Mouse (Mus musculus): ENCODE measurements around the gene Nploc4. TPM values are rescaled to one million over a fixed set of nuclear protein-coding genes. Genes with fewer than 3 reads are reported as not detected.

Gene Nploc4
- polyA plus RNA-seq, 1 experiment from 2014 or later: 19.0 TPM

DNA sequence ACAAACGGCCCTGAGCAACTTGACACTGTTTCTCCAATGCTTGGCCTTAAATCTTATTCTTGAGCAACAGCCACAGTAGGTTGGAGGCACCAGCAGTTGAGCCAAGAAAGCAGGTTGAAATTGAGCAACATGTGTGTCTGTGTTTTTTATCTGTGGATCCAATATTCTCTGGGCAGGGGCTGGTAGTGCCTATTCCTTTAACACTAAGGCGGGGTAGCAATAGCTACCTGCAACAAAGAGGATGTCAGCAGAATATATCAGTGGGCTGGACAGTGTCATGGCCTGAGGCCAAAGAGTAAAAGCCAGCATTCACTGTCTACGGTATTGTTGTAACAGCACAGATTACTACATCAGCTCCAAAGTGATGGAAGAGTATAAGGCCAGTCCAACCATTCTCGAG lies 41.8 kb downstream of the Nploc4 start:
- Histone ChIP-seq H3K4me2 (ENCODE audit: low read depth, low read length) (no peak overlapping the region), H3K9me3 (replicated peaks; ENCODE audit: control insufficient read depth, low read length) (no peaks in the 10 kb centered on the region), H3K36me3 (ENCODE audit: control insufficient read depth, insufficient read depth) (peaks cover 30% of the 10 kb centered on the region), H3K4me1 (ENCODE audit: control insufficient read depth, low read depth, low read length) (peaks cover 20% of the 10 kb centered on the region), H3K27ac (ENCODE audit: low read length) (no peak overlapping the region), H3K27me3 (ENCODE audit: control insufficient read depth, insufficient read depth, low read depth, low read length) (no peaks in the 10 kb centered on the region), H3K9ac (ENCODE audit: low read depth, low read length) (no peak overlapping the region), H3K4me3 (ENCODE audit: low read depth, low read length) (no peak overlapping the region)
- WGBS (ENCODE audit: insufficient replicate concordance): 80% methylated on average over 4 of the region's 4 CpGs
- ATAC-seq (ENCODE audit: low read depth): no peak

DNA sequence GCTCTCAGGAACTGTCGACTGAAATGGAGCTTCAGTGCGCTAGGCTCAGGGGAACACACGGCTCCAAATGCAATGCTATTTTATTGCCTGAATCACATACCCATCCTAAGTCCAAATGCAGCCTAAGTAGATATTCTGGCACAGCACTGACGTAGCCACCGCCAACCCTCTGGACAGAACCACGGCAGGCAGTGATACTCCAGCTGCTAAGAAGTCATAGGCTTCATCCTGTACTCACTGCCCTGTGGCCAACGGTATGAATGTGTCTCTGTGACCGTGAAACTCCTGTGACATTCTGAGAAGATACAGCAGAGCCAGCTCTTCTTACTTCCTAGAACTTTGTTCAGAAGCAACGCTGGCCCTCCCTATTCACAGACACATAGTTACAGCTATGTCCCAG lies 48.9 kb downstream of the Nploc4 start:
- peaks cover 37% of the 10 kb centered on the region for H3K36me3 ChIP-seq (ENCODE audit: control insufficient read depth, insufficient read depth)

DNA sequence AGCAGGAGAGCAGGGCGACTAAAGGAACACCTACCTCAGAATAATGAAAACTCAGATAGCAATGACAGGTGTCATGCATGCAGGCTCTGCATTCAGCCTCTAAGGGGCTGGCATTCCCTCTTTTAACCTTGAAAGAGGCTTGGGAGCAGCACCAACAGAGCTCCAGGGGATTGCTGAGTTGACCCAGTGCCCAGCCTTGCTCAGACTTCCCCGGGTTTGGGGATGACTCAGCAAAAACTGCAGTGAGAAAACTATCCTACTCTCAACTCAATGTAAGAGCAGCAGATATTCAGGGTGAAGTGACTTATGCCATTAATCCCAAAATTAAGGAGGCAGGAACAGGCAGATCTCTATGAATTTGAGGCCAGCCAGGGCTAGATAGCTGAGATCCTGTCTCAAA lies 50.4 kb downstream of the Nploc4 start:
- no peak overlapping the region for H3K27ac ChIP-seq (ENCODE audit: low read length)
- H3K4me2 ChIP-seq (ENCODE audit: low read depth, low read length): no peak overlapping the region
- H3K4me3 ChIP-seq (ENCODE audit: low read depth, low read length): no peak overlapping the region
- H3K36me3 ChIP-seq (ENCODE audit: control insufficient read depth, insufficient read depth): peaks cover 41% of the 10 kb centered on the region
- WGBS (ENCODE audit: insufficient replicate concordance): 45% methylated on average over 2 of the region's 2 CpGs
- ATAC-seq (ENCODE audit: low read depth): no peak
- H3K9ac ChIP-seq (ENCODE audit: low read depth, low read length): no peak overlapping the region
- H3K27me3 ChIP-seq (ENCODE audit: control insufficient read depth, insufficient read depth, low read depth, low read length): no peaks in the 10 kb centered on the region
- no peaks in the 10 kb centered on the region for H3K9me3 ChIP-seq (replicated peaks; ENCODE audit: control insufficient read depth, low read length)
- H3K4me1 ChIP-seq (ENCODE audit: control insufficient read depth, low read depth, low read length): peaks cover 2% of the 10 kb centered on the region

More for the DNA sequence above, 48.9 kb downstream of the Nploc4 start:
- ATAC-seq (ENCODE audit: low read depth): no peak
- 85% methylated on average over 9 of the region's 9 CpGs for WGBS (ENCODE audit: insufficient replicate concordance)
- Histone ChIP-seq H3K27me3 (ENCODE audit: control insufficient read depth, insufficient read depth, low read depth, low read length) (no peaks in the 10 kb centered on the region), H3K4me3 (ENCODE audit: low read depth, low read length) (no peak overlapping the region), H3K27ac (ENCODE audit: low read length) (no peak overlapping the region), H3K4me2 (ENCODE audit: low read depth, low read length) (no peak overlapping the region), H3K9ac (ENCODE audit: low read depth, low read length) (no peak overlapping the region), H3K4me1 (ENCODE audit: control insufficient read depth, low read depth, low read length) (peaks cover 2% of the 10 kb centered on the region), H3K9me3 (replicated peaks; ENCODE audit: control insufficient read depth, low read length) (no peaks in the 10 kb centered on the region)

DNA sequence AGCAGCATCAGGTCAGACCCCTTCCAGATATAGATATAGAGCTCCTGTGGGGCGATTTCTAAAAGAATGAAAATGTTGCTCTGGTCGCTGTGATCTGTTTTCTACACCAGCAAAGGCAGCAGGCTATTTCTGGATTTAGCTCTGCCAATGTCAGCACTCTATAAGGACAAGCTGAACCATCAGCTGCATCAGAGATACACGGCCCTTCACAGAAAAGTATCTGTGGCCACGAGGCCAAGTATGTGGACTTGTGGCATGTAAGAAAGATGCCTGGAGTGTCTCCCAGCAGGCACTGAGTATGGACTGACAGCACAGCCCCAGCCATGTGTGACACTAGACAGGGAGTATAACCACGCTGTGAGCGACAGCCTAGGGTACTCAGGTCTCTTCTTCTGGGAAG lies 50.9 kb downstream of the Nploc4 start:
- H3K36me3 ChIP-seq (ENCODE audit: control insufficient read depth, insufficient read depth): peaks cover 47% of the 10 kb centered on the region
- WGBS (ENCODE audit: insufficient replicate concordance): 84% methylated on average over 6 of the region's 6 CpGs
- no peaks in the 10 kb centered on the region for H3K9me3 ChIP-seq (replicated peaks; ENCODE audit: control insufficient read depth, low read length)
- H3K9ac ChIP-seq (ENCODE audit: low read depth, low read length): no peak overlapping the region
- H3K27me3 ChIP-seq (ENCODE audit: control insufficient read depth, insufficient read depth, low read depth, low read length): no peaks in the 10 kb centered on the region
- H3K4me3 ChIP-seq (ENCODE audit: low read depth, low read length): no peak overlapping the region
- H3K4me2 ChIP-seq (ENCODE audit: low read depth, low read length): no peak overlapping the region
- peaks cover 2% of the 10 kb centered on the region for H3K4me1 ChIP-seq (ENCODE audit: control insufficient read depth, low read depth, low read length)
- no peak overlapping the region for H3K27ac ChIP-seq (ENCODE audit: low read length)
- no peak for ATAC-seq (ENCODE audit: low read depth)

DNA sequence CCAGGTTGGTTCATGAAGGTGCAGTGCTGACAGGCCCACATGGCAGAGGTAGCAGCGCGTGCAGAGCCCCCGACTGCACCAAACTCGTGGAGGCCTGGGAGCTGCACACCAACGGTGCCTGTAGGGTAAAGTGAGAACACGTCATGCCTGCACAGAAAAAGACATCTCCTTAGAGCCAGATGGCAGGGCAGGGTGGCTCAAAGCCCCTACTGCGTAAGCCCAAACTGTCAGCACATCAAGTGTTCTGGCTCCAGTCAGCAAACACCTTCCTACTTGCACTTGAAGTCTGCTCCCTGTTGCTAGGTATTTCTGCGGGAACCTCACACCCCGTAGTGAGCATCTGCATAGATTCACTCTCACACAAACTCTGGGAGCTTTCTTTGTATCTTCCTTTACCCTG lies 55.0 kb downstream of the Nploc4 start:
- H3K27ac ChIP-seq (ENCODE audit: low read length): no peak overlapping the region
- H3K27me3 ChIP-seq (ENCODE audit: control insufficient read depth, insufficient read depth, low read depth, low read length): no peaks in the 10 kb centered on the region
- ATAC-seq (ENCODE audit: low read depth): no peak
- H3K36me3 ChIP-seq (ENCODE audit: control insufficient read depth, insufficient read depth): peaks cover 47% of the 10 kb centered on the region
- H3K9ac ChIP-seq (ENCODE audit: low read depth, low read length): no peak overlapping the region
- no peak overlapping the region for H3K4me2 ChIP-seq (ENCODE audit: low read depth, low read length)
- H3K9me3 ChIP-seq (replicated peaks; ENCODE audit: control insufficient read depth, low read length): no peaks in the 10 kb centered on the region
- no peak overlapping the region for H3K4me3 ChIP-seq (ENCODE audit: low read depth, low read length)
- H3K4me1 ChIP-seq (ENCODE audit: control insufficient read depth, low read depth, low read length): peaks cover 18% of the 10 kb centered on the region
- WGBS (ENCODE audit: insufficient replicate concordance): 89% methylated on average over 9 of the region's 9 CpGs

DNA sequence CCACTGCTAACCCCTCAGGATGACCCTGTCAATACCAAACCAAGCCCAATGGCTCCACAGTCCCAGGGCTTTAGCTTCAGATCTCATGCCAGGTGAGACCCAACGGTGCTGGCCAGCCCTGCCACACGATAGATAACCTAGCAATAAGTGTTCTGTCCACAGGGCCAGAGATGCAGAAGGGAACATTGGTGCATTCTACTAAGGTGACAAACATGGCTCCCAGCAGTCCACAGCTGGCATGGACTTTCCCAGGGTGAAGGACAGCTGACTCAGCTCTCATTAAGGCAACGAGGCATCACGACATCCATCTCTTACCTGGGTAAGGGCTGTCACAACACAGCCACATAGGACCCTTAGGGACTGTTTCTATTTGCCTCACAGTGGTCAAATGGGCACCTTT lies 56.4 kb downstream of the Nploc4 start:
- 88% methylated on average over 4 of the region's 4 CpGs for WGBS (ENCODE audit: insufficient replicate concordance)
- ATAC-seq (ENCODE audit: low read depth): no peak

DNA sequence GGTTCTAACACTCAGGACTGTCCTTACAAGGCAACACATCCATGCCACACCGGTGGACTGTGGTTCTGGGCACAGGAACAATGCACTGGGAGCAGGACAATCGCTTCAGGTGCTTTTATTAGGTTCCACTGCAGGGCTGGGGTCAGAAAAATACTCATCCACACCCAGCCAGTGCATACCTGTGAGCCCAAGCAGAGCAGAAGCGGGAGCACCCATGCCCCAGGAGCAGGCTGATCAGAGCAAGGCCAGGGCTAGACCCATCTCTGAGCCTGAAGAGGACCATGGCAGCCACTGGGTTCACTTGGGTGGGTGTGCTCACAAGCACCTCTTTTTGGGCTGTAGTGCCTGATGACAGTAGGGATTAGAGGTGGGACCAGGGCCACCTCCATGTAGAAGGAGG lies 57.2 kb downstream of the Nploc4 start:
- Histone ChIP-seq H3K4me2 (ENCODE audit: low read depth, low read length) (no peak overlapping the region), H3K9me3 (replicated peaks; ENCODE audit: control insufficient read depth, low read length) (no peaks in the 10 kb centered on the region), H3K36me3 (ENCODE audit: control insufficient read depth, insufficient read depth) (peaks cover 39% of the 10 kb centered on the region), H3K27ac (ENCODE audit: low read length) (no peak overlapping the region), H3K4me3 (ENCODE audit: low read depth, low read length) (no peak overlapping the region), H3K9ac (ENCODE audit: low read depth, low read length) (no peak overlapping the region), H3K27me3 (ENCODE audit: control insufficient read depth, insufficient read depth, low read depth, low read length) (no peaks in the 10 kb centered on the region), H3K4me1 (ENCODE audit: control insufficient read depth, low read depth, low read length) (peaks cover 19% of the 10 kb centered on the region)
- ATAC-seq (ENCODE audit: low read depth): no peak
- WGBS (ENCODE audit: insufficient replicate concordance): 79% methylated on average over 3 of the region's 3 CpGs

More for the DNA sequence above, 56.4 kb downstream of the Nploc4 start:
- Histone ChIP-seq H3K27ac (ENCODE audit: low read length) (no peak overlapping the region), H3K4me2 (ENCODE audit: low read depth, low read length) (no peak overlapping the region), H3K27me3 (ENCODE audit: control insufficient read depth, insufficient read depth, low read depth, low read length) (no peaks in the 10 kb centered on the region), H3K36me3 (ENCODE audit: control insufficient read depth, insufficient read depth) (peaks cover 39% of the 10 kb centered on the region), H3K4me3 (ENCODE audit: low read depth, low read length) (no peak overlapping the region), H3K4me1 (ENCODE audit: control insufficient read depth, low read depth, low read length) (peaks cover 19% of the 10 kb centered on the region), H3K9me3 (replicated peaks; ENCODE audit: control insufficient read depth, low read length) (no peaks in the 10 kb centered on the region), H3K9ac (ENCODE audit: low read depth, low read length) (no peak overlapping the region)

DNA sequence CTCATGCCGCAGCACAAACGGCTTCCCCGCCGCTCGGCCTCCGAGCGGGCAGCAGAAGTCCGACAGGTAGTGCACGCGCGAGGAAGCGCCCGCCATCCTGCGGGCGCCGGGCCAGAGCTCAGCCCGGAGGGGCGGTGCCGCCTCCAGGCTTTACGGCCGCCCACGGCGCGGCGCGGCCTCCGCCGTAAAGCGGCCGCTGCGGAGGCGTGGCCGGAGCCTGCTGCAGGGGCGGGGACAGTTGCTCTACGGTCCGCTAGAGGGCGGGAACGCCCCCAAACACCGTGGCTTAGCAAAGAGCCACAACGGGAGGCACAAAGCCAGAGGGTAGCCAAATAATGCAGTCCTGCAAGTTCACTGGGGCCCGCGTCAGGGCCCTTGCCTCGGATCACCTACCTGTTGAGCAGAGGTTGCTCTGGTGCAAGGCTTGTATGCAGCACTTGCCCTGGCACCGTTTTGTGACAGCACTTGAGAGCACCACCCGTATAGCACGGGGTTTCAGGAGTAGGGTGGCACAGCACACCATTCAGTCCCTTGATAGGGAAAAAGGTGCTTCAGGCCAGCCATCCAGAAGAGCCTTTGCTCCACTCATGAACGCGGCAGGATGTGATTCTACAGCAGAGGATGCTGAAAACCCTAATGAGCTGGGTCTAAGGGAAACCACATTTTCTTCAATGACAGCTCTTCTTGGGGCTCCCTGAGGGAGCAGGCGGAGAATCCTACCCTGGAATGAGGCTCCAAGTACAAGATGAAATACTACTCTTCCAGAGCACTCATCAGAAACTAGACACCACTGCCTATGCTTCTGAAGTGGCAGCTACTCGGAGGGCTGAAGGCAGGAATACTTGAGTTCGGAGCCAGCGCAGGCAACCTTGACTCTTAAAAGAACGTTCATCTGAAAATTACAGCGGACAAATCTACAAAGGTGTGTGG lies 58.6 kb downstream of the Nploc4 start, which contains the start of gene Faap100:
Gene Faap100 (minus strand): TSS at position 154 of the 930 bp plus-strand sequence.
- peak within 1 kb of the TSS; percentile 26; the same call in 1 of the 2 replicates for H3K27ac ChIP-seq (ENCODE audit: low read length)
- H3K9me3 ChIP-seq (replicated peaks; ENCODE audit: control insufficient read depth, low read length): no peaks in the 10 kb centered on the region
- ATAC-seq (ENCODE audit: low read depth): peak; percentile 92
- H3K4me2 ChIP-seq (ENCODE audit: low read depth, low read length): peak within 1 kb of the TSS; percentile 99
- peaks cover 19% of the 10 kb centered on the region for H3K4me1 ChIP-seq (ENCODE audit: control insufficient read depth, low read depth, low read length)
- peak within 1 kb of the TSS; percentile 70 for H3K9ac ChIP-seq (ENCODE audit: low read depth, low read length)
- H3K36me3 ChIP-seq (ENCODE audit: control insufficient read depth, insufficient read depth): peaks cover 26% of the 10 kb centered on the region
- peak within 1 kb of the TSS; percentile 75 for H3K4me3 ChIP-seq (ENCODE audit: low read depth, low read length)
- 10% methylated on average over 54 of the region's 54 CpGs for WGBS (ENCODE audit: insufficient replicate concordance)
- H3K27me3 ChIP-seq (ENCODE audit: control insufficient read depth, insufficient read depth, low read depth, low read length): no peaks in the 10 kb centered on the region

DNA sequence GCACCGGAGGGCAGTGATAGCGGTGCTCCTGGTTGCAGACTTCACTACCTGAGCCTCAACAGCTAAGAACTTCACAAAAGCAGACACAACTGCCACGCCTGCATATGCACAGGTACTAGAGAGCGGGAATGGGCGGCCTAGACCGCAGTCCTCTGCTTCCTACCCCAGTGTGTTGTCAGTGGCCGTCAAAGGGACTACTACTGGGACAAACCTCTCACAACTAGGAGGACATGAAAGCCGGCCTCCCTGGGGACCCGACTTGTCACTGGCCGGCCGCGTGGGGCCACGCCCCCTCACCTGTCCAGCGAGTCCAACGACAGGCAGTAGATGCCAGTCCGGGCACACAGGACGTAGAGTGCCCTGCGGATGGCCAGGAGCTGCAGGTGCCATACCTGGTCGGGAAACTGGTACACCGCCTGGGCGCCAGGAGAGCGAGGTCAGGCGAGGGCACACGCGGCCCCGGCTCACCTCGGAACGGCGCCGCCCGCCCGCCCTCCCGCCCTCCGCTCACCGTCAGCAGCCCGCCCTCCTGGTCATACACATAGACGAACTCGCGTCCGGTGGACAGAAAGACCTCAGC lies 59.4 kb downstream of the Nploc4 start:
- H3K4me3 ChIP-seq (ENCODE audit: low read depth, low read length): peak overlapping the region; percentile 75
- peak; percentile 51 for ATAC-seq (ENCODE audit: low read depth)
- H3K27ac ChIP-seq (ENCODE audit: low read length): peak overlapping the region; percentile 20; the same call in 1 of the 2 replicates
- H3K9ac ChIP-seq (ENCODE audit: low read depth, low read length): peak overlapping the region; percentile 70
- H3K27me3 ChIP-seq (ENCODE audit: control insufficient read depth, insufficient read depth, low read depth, low read length): no peaks in the 10 kb centered on the region
- H3K9me3 ChIP-seq (replicated peaks; ENCODE audit: control insufficient read depth, low read length): no peaks in the 10 kb centered on the region
- 2% methylated on average over 40 of the region's 40 CpGs for WGBS (ENCODE audit: insufficient replicate concordance)
- peak overlapping the region; percentile 99 for H3K4me2 ChIP-seq (ENCODE audit: low read depth, low read length)
- peaks cover 19% of the 10 kb centered on the region for H3K4me1 ChIP-seq (ENCODE audit: control insufficient read depth, low read depth, low read length)
- peaks cover 23% of the 10 kb centered on the region for H3K36me3 ChIP-seq (ENCODE audit: control insufficient read depth, insufficient read depth)

Data from liver, embryonic 16.5 days (tissue).